ENCODE assay signal across 9 mouse cellular contexts in genomic region chr1:155722185-155722584, GRCm38 (mm10). TPM values are rescaled to one million over a fixed set of nuclear protein-coding genes. Genes with fewer than 3 reads are reported as not detected.
A peak's percentile ranks its signal among the peaks of the same experiment; 100 is the strongest.
DNase-seq lines count a peak whose midpoint lies in the region; ATAC-seq lines count a peak whose summit lies in the region.
"Had no signal": no experiment of that assay in that cellular context is flagged by ENCODE, and none has a peak within 500 bp of the region (broad histone marks: within the 10 kb centered on the region; RNA-seq: fewer than 3 reads in every experiment).

No protein-coding gene starts in this region.

- H3K36me3 ChIP-seq in embryonic facial prominence, embryonic 15.5 days = no peaks in the 10 kb centered on the region
- no peaks in the 10 kb centered on the region for H3K36me3 ChIP-seq in stomach, embryonic 16.5 days (ENCODE audit: control insufficient read depth, insufficient read depth, low read length)

- DNase-seq in 3T3-L1 (ENCODE audit: low read depth, low spot score) (peak; percentile 46), ES-CJ7 (ENCODE audit: low read depth, low spot score) (peak; percentile 67)
- DNase-seq in induced T-regulatory cell, adult 2 months (ENCODE audit: low read depth) = peak; percentile 43
- DNase-seq in left cerebral cortex, adult 18-20 months (ENCODE audit: low spot score in 2 of 2) = no peak

- no peak for ATAC-seq in embryonic facial prominence, embryonic 15.5 days (ENCODE audit: insufficient number of reproducible peaks, low FRiP score, low TSS enrichment, low read depth)
- ATAC-seq in megakaryocyte, adult 5-6 weeks (ENCODE audit: poor library complexity, severe bottlenecking) = peak; percentile 63
- no peak for ATAC-seq in stomach, embryonic 16.5 days (ENCODE audit: insufficient read depth, low FRiP score)
- no peak for ATAC-seq in erythroid progenitor cell, adult 5-6 weeks (replicated peaks; ENCODE audit: low FRiP score, poor library complexity, severe bottlenecking)

- peaks cover 76% of the 10 kb centered on the region for H3K27me3 ChIP-seq in embryonic facial prominence, embryonic 15.5 days
- peaks cover 6% of the 10 kb centered on the region; the same call in 1 of the 2 replicates for H3K27me3 ChIP-seq in stomach, embryonic 16.5 days (ENCODE audit: control insufficient read depth, insufficient read depth, low read length)

- under 1% methylated on average over 13 of the region's 13 CpGs for WGBS in embryonic facial prominence, embryonic 15.5 days
- 0% methylated on average over 13 of the region's 13 CpGs for WGBS in stomach, embryonic 16.5 days

- H3K9ac ChIP-seq in embryonic facial prominence, embryonic 15.5 days = no peak overlapping the region
- no peak overlapping the region for H3K9ac ChIP-seq in stomach, embryonic 16.5 days (ENCODE audit: low read length)

- H3K4me2 ChIP-seq in embryonic facial prominence, embryonic 15.5 days (replicated peaks) = peak overlapping the region; percentile 35; the same call in 1 of the 2 replicates
- H3K4me2 ChIP-seq in stomach, embryonic 16.5 days (ENCODE audit: low read depth, low read length) = 0 out of 2 replicates have a peak overlapping the region, but pooled peaks have one; percentile 8

- H3K9me3 ChIP-seq in embryonic facial prominence, embryonic 15.5 days (replicated peaks) = no peaks in the 10 kb centered on the region
- 0 out of 2 replicates have a peak, but pooled peaks cover 4% of the 10 kb centered on the region for H3K9me3 ChIP-seq in stomach, embryonic 16.5 days (replicated peaks; ENCODE audit: control insufficient read depth, low read length)

- H3K4me3 ChIP-seq in embryonic facial prominence, embryonic 15.5 days (replicated peaks) = no peak overlapping the region
- no peak overlapping the region for H3K4me3 ChIP-seq in stomach, embryonic 16.5 days (replicated peaks; ENCODE audit: low read length)

- H3K4me1 ChIP-seq in embryonic facial prominence, embryonic 15.5 days = no peaks in the 10 kb centered on the region
- H3K4me1 ChIP-seq in stomach, embryonic 16.5 days (ENCODE audit: control insufficient read depth, insufficient read depth, low read length) = no peaks in the 10 kb centered on the region

- H3K27ac ChIP-seq in embryonic facial prominence, embryonic 15.5 days (replicated peaks) = no peak overlapping the region
- no peak overlapping the region for H3K27ac ChIP-seq in stomach, embryonic 16.5 days (ENCODE audit: low read length)

RNA-seq across cellular contexts. Expression of gene Lhx4, which starts 29.3 kb away (rescaled TPM):
- 0.05 TPM in 1 of 2 replicates, not detected in the other for polyA plus RNA-seq in embryonic facial prominence, embryonic 15.5 days (2015; fragmentation: Nextera tagmentation; extraction: Ambion mirVana)
- not detected in 2 replicates for total RNA-seq in megakaryocyte, adult 5-6 weeks (2015)
- total RNA-seq in megakaryocyte, adult 5-6 weeks (2017) = not detected in 2 replicates
- polyA plus RNA-seq in stomach, embryonic 16.5 days (2015; fragmentation: Nextera tagmentation; extraction: Ambion mirVana) = 0.06 TPM in 1 of 2 replicates, not detected in the other
- total RNA-seq in erythroid progenitor cell, adult 5-6 weeks (2015; ENCODE audit: low replicate concordance) = not detected in 2 replicates
- total RNA-seq in erythroid progenitor cell, adult 5-6 weeks (2017; ENCODE audit: low replicate concordance) = not detected in 2 replicates
- not detected for total RNA-seq in left cerebral cortex, adult 18-20 months (2021)
- total RNA-seq: neutrophil, adult 5-6 weeks had no signal

Comparison
In these comparisons a context has a peak if more than half of its experiments do, and no peak if none do; other contexts are left out.
1. DNase-seq: peak in 3T3-L1 (single experiment), ES-CJ7 (single experiment) and induced T-regulatory cell, adult 2 months (single experiment); none in left cerebral cortex, adult 18-20 months (0 of 2).